Mouse (Mus musculus) ES-E14 (cell line): ENCODE measurements around the gene Baz2b. TPM values are rescaled to one million over a fixed set of nuclear protein-coding genes. Genes with fewer than 3 reads are reported as not detected.
A peak's percentile ranks its signal among the peaks of the same experiment; 100 is the strongest.

Experiments used
- DNase-seq: peaks from one replicate; pipeline ENCODE4 v3.0.0-alpha.2; 2013; ENCODE audit warnings: low read depth, low spot score
- H3K27ac ChIP-seq: 2 replicates; pipeline ENCODE4 v1.5.1; 2012; ENCODE audit warnings: low read depth, mild to moderate bottlenecking, low read length, moderate library complexity, mixed read lengths; ENCODE audit not compliant: poor library complexity, insufficient read depth, severe bottlenecking
- H3K36me3 ChIP-seq: 2 replicates; pipeline ENCODE4 v1.6.1; 2012; ENCODE audit warnings: mild to moderate bottlenecking, low read length, moderate library complexity, mixed read lengths; ENCODE audit not compliant: control insufficient read depth, poor library complexity, insufficient read depth, severe bottlenecking
- H3K4me1 ChIP-seq, 2 experiments: fragments of 150-350 bp in 1 of 2; sonication (generic) in 1 of 2; 2 replicates each; pipeline ENCODE4 v1.6.1; 2012; ENCODE audit warnings: low read length in 2 of 2, mild to moderate bottlenecking in 1 of 2, mixed read lengths in 1 of 2; ENCODE audit not compliant: control insufficient read depth in 2 of 2, insufficient read depth in 2 of 2, poor library complexity in 1 of 2
- H3K4me3 ChIP-seq, 2 experiments: fragments of 150-350 bp in 1 of 2; sonication (generic) in 1 of 2; 2 replicates each; pipeline ENCODE4 v1.5.1; 2012; ENCODE audit warnings: low read length in 2 of 2, low read depth in 1 of 2, mild to moderate bottlenecking in 1 of 2, mixed read lengths in 1 of 2; ENCODE audit not compliant: insufficient read depth in 1 of 2, poor library complexity in 1 of 2, severe bottlenecking in 1 of 2
- H3K9ac ChIP-seq: 2 replicates; pipeline ENCODE4 v1.6.1; 2012; ENCODE audit warnings: low read depth, mild to moderate bottlenecking, low read length, mixed read lengths; ENCODE audit not compliant: poor library complexity, insufficient read depth, severe bottlenecking
- H3K9me3 ChIP-seq: fragments of 150-350 bp; sonication (generic); 2 replicates; pipeline ENCODE4 v1.6.1; 2012; ENCODE audit warnings: low read depth, mild to moderate bottlenecking, low read length; ENCODE audit not compliant: control insufficient read depth, insufficient read depth
- CHD2 ChIP-seq: IDR thresholded peaks from 2 replicates; pipeline ENCODE4 v1.6.1; 2014; ENCODE audit warnings: mild to moderate bottlenecking, low read depth, low read length, inconsistent platforms
- HCFC1 ChIP-seq: IDR thresholded peaks from 2 replicates; pipeline ENCODE4 v1.6.1; 2012; ENCODE audit warnings: low read length, inconsistent platforms, borderline replicate concordance; ENCODE audit not compliant: insufficient read depth
- MAFK ChIP-seq: IDR thresholded peaks from 2 replicates; pipeline ENCODE4 v1.6.1; 2014; ENCODE audit warnings: mild to moderate bottlenecking, low read depth, low read length, inconsistent platforms; ENCODE audit not compliant: insufficient read depth
- ZC3H11A ChIP-seq: IDR thresholded peaks from 2 replicates; pipeline ENCODE4 v1.6.1; 2012; ENCODE audit warnings: low read depth, mild to moderate bottlenecking, inconsistent platforms, low read length, borderline replicate concordance
- ZNF384 ChIP-seq: IDR thresholded peaks from 2 replicates; pipeline ENCODE4 v1.6.1; 2012; ENCODE audit warnings: low read depth, low read length, inconsistent platforms
- in situ Hi-C, 2 experiments: fragments of 600-800 bp; cut with MboI; formaldehyde crosslinking; loops; one replicate each; pipeline ENCODE4 v1.15.1; 2025; ENCODE audit warnings: low sequenced_read_pairs in 2 of 2, inconsistent platforms in 1 of 2; ENCODE audit not compliant: unreplicated experiment in 2 of 2
- total RNA-seq: library from RNA; depleted of rRNA; stranded (reverse); fragments of 300-350 nt; gene quantifications from 2 replicates; pipeline ENCODE4 v1.2.3, GENCODE M21; 2012

Gene Baz2b
- total RNA-seq, 1 experiment = 22.0 TPM

DNA sequence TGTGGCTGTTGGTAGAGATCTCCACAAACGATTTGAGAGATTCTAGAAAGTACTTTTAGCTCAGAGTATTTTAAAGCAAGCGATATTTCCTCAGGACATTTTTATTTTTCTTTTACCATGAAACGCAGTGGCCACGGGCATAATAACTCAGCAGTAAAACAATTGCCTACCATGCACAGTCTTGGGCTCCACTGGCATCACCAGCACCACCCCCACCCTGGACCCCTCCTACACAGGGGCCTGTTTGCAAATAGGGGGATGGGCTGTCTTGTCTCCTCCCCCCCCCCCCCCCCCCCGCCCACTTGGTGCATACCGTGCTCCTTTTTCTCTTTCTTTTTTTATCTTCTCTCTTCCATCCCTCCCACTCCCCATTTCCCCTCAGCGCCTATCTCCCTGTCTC lies 311.5 kb downstream of the Baz2b start:
- DNase-seq = no peak
- Histone ChIP-seq H3K4me1 (peaks cover 0 to 4% of the 10 kb centered on the region in 2 experiments; a peak in 2 of 4 replicates), H3K9me3 (no peaks in the 10 kb centered on the region), H3K9ac (no peak overlapping the region), H3K36me3 (no peaks in the 10 kb centered on the region), H3K4me3 (no peak overlapping the region), H3K27ac (no peak overlapping the region)
- in situ Hi-C loops = no loop called here
- TF ChIP-seq MAFK (no peak), ZC3H11A (no peak), HCFC1 (no peak), CHD2 (no peak), ZNF384 (no peak)

DNA sequence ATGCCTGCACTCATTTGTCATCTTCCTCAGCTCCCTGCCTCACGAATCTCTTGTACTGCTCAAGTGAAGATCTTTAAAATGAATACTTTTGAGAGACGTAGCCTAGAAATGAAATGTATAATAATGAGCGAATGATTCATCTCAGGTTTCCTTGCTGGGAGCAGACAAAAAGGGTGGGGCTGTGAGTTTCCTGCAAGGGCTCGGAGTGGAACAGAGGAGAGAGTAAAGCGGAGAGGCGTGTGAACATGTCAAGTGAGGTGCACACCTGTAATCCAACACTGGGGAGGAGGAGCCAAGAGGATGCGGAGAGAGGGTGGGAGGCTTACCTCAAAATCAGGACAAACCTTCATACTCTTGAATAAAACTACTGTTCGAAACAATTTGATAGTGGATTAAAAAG lies 312.8 kb downstream of the Baz2b start:
- H3K4me1 ChIP-seq = peaks cover 0 to 4% of the 10 kb centered on the region in 2 experiments; a peak in 2 of 4 replicates
- no peak overlapping the region for H3K27ac ChIP-seq
- H3K4me3 ChIP-seq = no peak overlapping the region
- TF ChIP-seq MAFK (no peak), CHD2 (no peak), ZC3H11A (no peak), ZNF384 (no peak), HCFC1 (no peak)
- H3K9ac ChIP-seq = no peak overlapping the region
- no peaks in the 10 kb centered on the region for H3K36me3 ChIP-seq
- no peak for DNase-seq
- no peaks in the 10 kb centered on the region for H3K9me3 ChIP-seq
- in situ Hi-C loops = no loop called here

DNA sequence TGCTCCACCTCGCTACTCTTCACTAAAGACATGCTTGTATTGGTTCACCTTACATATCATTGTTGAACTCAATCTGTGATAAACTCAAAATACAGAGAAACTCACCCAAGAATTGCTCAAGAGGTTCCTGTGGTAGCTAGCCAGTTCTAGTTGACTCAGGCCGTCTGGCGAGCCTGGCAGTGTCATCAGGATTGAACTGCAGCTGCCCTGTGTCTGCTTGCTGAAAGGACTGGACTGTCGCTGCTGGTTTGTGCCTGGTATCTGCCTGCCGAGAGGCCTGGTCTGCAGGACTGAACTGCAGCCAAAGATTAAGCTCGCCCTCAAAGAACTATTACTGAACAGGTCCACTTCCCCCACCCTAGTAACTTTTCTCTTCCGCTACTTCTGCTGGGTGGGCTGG lies 313.2 kb downstream of the Baz2b start:
- no peak overlapping the region for H3K27ac ChIP-seq
- in situ Hi-C loops = no loop called here
- DNase-seq = no peak
- H3K4me3 ChIP-seq = no peak overlapping the region
- H3K4me1 ChIP-seq = peaks cover 0 to 4% of the 10 kb centered on the region in 2 experiments; a peak in 2 of 4 replicates
- H3K9ac ChIP-seq = no peak overlapping the region
- TF ChIP-seq ZNF384 (no peak), CHD2 (no peak), HCFC1 (no peak)
- H3K36me3 ChIP-seq = no peaks in the 10 kb centered on the region
- no peaks in the 10 kb centered on the region for H3K9me3 ChIP-seq

DNA sequence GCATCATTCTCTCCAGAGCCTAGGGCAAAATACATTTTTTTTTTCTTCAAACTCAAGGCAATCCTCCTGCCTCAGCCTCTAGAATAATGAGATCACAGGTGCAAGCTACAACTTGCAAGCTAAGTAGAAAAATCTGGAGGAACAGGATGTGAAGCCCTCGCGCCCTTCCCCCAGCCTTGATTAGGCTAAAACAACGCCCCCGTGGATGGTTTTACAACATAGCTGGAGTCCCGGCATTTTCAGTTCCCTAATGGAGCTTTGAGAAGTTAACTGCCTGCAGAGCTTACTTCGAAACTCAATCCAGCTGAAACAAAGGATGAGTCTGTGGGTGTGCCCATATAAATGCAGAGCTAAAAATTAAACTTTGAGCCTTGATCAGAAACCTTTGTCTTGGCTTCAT lies 319.9 kb downstream of the Baz2b start:
- peaks cover 0 to 2% of the 10 kb centered on the region in 2 experiments; a peak in 1 of 4 replicates for H3K4me1 ChIP-seq
- no peak overlapping the region for H3K9ac ChIP-seq
- in situ Hi-C loops = no loop called here
- TF ChIP-seq MAFK (no peak), CHD2 (no peak), ZNF384 (no peak), HCFC1 (no peak), ZC3H11A (no peak)
- no peaks in the 10 kb centered on the region for H3K9me3 ChIP-seq
- H3K27ac ChIP-seq = no peak overlapping the region
- no peak for DNase-seq
- no peaks in the 10 kb centered on the region for H3K36me3 ChIP-seq
- no peak overlapping the region for H3K4me3 ChIP-seq

DNA sequence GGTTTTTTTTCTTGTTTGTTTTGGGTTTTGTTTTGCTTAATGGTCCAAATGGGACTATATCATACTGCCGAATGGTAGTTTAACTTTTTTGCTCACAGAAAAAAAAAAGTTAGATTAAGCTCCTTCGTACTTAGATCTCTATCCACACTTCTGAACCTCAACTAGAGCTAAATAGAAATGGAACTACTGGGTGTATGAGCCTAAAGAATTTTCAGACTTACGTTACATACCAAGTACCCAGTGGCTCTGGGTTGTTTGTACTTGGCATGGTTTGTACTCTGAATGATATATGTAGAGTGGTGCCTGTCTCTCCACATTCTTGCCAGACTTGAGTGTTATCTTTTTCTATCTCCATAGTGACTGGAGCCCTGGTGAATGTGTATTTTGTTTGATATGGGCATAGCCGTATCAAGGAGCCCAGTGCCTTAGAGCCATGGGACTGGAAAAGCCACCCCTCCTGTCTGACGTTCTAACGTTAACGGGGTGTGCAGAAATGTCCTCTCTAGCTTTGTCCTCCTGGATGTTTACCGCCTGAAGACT lies 326.8 kb downstream of the Baz2b start:
- H3K27ac ChIP-seq = no peak overlapping the region
- TF ChIP-seq ZNF384 (no peak), MAFK (no peak), HCFC1 (no peak), CHD2 (no peak), ZC3H11A (no peak)
- no peak for DNase-seq
- peaks cover 0 to 2% of the 10 kb centered on the region in 2 experiments; a peak in 2 of 4 replicates for H3K4me1 ChIP-seq
- H3K4me3 ChIP-seq = peak overlapping the region; percentile 77 to 78
- H3K9me3 ChIP-seq = no peaks in the 10 kb centered on the region
- no peak overlapping the region for H3K9ac ChIP-seq
- H3K36me3 ChIP-seq = no peaks in the 10 kb centered on the region
- in situ Hi-C loops = no loop called here
